Mouse (Mus musculus): ENCODE results near the gene Morn1.

Gene Morn1

DNA sequence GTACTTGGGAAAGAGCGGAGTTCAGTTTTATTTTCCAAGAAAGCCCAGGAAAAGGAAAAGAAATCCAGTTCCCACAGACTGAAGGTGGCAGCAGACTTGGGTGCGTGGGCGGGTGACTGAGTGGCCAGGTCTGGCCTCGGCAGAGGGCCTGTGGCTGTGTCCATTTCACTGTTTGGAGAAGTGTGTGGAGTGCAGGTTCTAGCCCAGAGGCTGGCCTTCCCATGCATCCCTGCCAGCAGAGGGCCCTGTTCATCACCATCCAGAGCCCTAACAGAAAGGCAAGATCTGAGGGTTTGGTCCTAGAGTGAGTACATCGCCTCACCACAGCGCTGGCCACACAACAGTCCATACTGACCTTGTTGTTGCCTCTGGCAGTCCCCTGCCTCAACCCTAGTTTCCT lies 17.2 kb upstream of the Morn1 start:
- no peak for TF ChIP-seq GATA4 (IDR thresholded peaks at IDR 0.05; ENCODE audit: insufficient replicate concordance, low read length)

DNA sequence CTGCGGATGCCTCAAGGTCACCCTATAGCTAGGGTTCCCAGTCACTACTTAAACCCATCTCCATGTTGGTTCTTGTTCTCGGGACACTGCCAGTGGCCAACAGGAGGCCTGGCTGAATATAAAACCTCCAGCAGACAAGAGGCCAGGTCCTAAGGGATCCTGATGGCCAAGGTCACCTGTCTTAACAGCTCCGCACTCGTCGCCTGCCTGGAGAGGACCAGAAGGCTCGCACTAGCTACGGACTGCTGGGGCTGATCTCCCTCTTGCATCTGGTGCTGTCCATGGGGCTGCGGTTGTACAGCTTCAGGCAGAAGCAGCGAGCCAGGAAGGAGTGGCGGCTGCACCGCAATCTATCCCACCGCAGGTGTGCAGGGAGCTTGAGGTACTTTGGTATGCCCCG lies 16.2 kb upstream of the Morn1 start:
- TF ChIP-seq GATA4 (IDR thresholded peaks at IDR 0.05; ENCODE audit: insufficient replicate concordance, low read length) = no peak

DNA sequence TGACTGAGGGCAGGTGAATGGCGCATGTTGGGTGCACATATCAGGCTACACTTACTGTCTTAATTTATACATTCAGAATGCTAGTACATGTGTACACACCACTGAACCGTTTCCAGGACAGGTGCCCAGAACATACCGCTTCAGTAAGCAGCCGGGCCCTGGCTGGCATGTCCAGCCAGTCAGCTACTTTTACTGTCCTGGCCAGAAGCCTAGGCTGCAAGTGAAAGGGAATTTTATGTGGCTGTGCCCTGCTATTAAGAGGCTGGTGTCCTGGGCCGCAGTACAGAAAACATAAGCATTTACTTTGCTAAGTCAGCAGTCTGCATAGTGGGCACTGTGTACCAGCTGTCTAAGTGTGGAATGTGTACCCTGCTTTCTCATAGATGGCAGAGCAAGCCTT lies 15.5 kb upstream of the Morn1 start:
- TF ChIP-seq GATA4 (IDR thresholded peaks at IDR 0.05; ENCODE audit: insufficient replicate concordance, low read length) = no peak

DNA sequence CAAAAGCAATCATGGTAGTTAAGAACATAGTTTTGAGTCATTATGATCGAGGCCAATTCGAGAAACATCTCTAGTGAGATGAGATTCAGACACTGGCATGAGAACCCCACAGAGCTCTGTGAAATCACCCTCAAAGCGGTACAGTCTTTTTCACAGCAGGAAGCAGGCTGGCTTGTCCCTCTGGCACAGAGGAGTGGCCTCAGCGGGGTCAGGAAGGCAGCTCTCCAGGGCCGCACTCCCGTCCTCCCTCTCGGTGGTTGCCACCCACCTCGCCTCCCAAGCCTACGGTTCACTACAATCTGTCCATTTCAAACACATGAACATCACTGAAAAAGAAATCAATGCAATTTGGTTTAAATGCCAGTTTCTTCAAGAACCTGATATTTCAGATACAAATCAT lies 12.0 kb upstream of the Morn1 start:
- no peak for TF ChIP-seq GATA4 (IDR thresholded peaks at IDR 0.05; ENCODE audit: insufficient replicate concordance, low read length)

DNA sequence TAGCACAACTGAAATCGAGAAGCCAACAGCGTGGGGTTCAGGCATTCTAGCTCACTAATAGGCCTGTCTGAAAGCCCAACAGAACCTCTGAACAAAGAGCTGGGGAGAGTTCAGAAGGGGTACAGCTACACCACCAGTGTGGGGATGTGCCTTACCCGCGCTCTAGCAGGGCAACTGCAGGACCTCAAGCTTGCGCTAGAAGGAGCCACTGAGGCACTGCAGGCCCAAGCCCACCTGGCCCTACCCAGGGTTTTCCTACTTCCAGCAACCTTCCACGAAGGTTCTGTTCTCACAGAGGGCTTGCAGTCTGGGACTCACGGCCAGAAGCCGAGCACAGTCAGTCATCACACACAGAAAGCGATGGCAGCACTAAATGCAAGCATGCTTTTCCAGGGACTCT lies 11.2 kb upstream of the Morn1 start:
- no peak for TF ChIP-seq GATA4 (IDR thresholded peaks at IDR 0.05; ENCODE audit: insufficient replicate concordance, low read length)

DNA sequence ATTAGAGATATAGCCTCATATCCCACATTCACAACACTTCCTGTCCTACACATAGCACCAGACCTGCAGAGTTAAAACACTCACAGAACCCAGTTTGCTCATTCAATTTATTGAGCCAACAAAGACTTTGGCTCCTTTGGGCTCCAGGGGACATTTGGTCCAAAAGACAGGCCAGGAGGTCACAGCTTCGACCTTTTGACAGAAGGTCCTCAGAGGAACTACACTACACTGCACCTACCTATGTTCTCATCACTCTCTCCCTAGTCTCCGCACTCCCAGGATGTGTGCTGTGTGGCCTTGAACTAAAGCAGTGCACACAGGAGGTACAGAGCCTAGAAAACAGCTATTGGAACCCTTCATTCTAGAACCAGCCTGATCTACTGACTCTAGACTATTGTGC lies 10.6 kb upstream of the Morn1 start:
- no peak for TF ChIP-seq GATA4 (IDR thresholded peaks at IDR 0.05; ENCODE audit: insufficient replicate concordance, low read length)

DNA sequence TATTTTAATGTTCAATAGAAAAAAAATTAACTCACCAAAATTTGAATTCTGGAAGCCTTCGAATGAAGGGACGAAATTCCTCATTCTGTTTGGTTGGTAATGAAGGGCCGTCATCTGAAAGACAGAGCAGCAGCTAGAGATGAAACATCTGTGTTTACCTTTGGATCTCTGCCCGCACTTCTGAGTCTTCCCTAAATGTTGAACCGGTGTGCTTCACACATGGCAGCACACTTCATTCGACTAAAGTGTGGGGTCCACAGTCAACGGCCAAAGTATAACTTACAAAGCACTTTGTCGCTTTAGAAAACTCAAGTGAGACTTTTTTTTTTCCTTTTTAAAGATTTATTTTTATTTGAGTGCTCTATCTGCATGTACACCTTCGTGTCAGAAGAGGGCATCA lies 9.7 kb upstream of the Morn1 start:
- TF ChIP-seq GATA4 (IDR thresholded peaks at IDR 0.05; ENCODE audit: insufficient replicate concordance, low read length) = no peak

DNA sequence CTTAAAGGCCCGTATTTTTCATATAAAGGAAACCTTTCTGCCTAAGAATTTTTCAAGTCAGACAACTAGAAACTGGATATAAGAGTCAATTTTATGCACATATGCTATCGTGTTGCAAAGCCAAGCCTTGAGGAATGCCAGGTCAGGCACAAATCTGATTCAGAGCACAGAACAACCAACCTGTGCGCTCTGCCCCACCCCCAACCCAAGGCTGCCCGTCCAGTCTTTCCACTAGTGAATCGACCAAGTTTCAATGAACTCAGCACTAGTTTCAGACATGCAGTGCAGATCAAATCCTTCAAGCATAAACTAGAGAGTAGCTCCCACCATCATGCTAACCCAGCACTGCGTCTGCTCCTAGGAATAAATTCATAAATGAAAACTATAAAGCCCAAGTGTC lies 6.7 kb upstream of the Morn1 start:
- TF ChIP-seq GATA4 (IDR thresholded peaks at IDR 0.05; ENCODE audit: insufficient replicate concordance, low read length) = no peak

DNA sequence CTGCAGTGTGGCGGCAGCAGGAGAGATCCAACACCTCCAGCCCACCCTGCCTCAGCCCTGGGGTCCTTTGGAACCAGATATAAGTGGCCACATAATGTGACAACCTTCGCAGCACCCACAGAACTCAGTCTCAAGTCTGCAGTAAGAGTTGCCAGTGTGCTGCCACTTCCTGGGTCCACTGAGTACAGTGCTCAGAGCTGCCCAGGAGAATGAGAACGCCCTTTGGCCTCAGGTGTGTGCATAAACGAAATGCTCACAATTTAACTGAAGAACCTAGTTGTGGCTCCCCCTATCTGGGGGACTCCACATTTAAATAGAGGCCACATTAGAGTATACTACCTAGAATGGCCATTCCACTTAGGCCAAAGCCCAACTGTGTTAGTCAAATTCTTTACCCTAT lies 2.8 kb upstream of the Morn1 start:
- TF ChIP-seq GATA4 (IDR thresholded peaks at IDR 0.05; ENCODE audit: insufficient replicate concordance, low read length) = no peak

DNA sequence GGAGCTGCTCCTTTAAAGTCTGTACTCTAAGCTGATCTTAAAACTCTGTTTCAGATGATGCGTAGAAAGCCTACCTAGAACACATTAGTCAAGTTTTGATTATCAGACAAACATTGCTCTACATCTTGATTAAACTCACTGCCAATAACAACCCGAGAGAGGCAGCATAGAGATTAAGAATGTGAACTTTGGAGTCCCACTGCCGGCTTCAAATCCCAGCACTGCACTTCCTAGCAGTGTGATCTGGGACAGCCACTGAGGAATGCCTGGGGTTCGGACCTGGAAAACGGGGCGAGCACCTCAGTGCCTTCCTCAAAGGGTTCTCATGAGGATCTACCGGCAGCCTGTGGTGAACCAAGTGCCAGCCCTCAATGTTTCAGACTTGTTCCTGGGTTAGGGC lies 2.0 kb upstream of the Morn1 start:
- TF ChIP-seq GATA4 (IDR thresholded peaks at IDR 0.05; ENCODE audit: insufficient replicate concordance, low read length) = no peak

DNA sequence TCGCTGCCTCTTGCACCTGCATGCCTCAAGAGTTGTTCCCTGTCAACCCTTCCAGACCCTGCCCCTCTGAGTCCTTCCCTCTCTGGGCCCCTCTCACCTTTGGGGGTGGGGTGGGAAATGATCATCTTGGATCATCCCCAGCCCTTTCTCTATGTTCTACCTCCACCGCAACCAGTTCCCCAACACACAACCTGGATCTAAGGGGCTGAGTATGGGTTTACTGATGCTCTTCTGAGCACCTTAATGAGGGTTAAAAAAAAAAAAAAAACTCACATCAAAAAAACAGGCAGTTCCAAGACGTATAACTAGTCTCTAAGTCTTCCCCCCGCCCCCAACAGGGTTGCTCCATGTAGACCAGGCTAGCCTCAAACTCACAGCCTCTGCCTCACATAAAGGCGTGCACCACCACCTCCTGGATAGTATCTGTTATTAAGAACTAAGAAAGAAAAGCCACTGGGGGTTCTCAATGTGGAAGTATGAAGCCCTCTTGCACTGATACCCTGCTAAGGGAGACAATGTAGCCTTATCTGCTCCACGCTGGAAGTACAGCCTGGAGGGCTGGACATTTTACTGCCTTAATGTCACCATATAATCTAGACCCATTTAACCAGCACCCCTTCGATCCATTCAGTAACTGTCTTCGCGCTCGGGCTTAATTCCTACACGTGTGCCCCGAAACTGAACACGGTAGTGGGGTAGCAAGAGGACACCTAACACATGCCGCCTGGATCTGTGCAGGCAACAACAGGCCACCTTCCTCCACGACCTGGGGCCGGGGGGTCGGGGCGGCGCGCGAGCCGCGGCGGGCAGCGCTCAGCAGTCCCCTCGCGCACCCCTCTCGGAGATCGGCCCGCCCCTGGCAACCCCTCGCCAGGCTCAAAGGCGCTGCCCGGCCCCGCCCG lies 920 bp upstream of the Morn1 start:
- TF ChIP-seq GATA4 (IDR thresholded peaks at IDR 0.05; ENCODE audit: insufficient replicate concordance, low read length) = no peak

DNA sequence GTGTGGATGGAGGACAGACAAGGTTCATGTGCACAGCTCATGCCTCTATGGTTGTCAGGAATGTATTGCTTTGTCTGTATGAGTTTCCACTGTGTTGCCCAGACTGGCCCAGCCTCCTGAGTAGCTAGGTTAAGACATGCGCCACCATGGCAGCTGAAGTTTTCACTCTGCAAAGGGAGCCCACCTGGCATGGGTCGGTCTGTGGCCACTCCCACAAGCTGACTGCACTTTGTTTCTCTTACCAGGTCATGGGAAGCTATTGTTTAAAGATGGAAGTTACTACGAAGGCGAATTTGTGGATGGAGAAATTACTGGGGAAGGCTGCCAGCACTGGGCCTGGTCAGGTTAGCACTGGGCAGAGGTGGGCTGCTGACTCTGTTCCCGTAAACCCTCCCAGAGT lies 2.9 kb downstream of the Morn1 start:
- TF ChIP-seq GATA4 (IDR thresholded peaks at IDR 0.05; ENCODE audit: insufficient replicate concordance, low read length) = no peak

DNA sequence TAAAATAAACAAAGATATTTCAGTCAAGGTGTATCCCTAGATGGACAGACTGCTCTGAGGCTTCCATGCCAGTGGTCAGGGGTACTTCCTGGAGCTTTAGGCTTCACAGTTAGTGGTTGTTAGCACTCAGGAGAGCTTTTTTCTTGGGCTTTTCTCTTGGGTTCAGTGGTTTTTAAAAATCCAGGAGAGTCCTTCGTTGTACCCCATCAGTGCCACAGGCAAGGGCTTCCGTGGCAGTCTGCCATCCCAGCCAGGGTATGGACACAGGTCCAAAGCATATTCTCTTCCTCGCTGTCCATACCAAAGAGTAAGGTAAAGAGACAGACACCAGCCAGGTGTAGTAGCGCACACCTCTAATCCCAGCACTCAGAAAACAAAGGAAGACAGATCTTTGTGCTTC lies 3.8 kb downstream of the Morn1 start:
- no peak for TF ChIP-seq GATA4 (IDR thresholded peaks at IDR 0.05; ENCODE audit: insufficient replicate concordance, low read length)

DNA sequence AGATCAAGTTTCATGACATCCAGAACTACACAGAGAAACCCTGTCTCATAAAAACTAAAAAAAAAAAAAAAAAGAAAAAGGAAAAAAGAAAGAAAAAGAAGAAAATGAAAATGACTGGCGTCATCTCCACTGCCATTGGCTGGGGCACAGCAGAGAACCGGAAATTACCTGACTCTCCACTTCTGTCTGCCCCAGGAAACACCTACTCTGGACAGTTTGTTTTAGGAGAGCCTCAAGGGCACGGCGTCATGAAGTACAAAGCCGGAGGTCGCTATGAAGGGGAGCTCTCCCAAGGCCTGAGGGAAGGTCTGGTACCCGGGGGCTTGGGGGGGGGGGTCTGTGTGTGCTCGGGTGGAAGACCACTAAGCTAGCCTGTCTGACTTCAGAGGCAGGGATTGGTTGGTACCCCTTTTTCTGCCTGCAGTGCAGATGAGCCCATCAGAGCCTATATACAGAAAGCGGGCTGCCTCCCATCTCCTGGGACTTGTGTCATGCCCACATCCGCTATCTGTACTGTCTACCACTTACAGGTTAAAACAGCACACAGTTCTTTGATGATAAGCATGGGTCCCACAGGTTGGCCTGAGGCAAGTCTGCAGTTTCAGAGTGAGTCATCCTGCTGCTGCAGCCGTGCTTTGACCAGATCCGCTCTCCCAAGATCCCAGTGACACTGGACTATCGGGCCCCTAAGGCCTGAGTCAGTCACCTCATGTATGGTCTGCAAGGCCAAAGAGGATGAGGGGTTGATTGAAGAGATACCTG lies 4.5 kb downstream of the Morn1 start:
- TF ChIP-seq GATA4 (IDR thresholded peaks at IDR 0.05; ENCODE audit: insufficient replicate concordance, low read length) = no peak

DNA sequence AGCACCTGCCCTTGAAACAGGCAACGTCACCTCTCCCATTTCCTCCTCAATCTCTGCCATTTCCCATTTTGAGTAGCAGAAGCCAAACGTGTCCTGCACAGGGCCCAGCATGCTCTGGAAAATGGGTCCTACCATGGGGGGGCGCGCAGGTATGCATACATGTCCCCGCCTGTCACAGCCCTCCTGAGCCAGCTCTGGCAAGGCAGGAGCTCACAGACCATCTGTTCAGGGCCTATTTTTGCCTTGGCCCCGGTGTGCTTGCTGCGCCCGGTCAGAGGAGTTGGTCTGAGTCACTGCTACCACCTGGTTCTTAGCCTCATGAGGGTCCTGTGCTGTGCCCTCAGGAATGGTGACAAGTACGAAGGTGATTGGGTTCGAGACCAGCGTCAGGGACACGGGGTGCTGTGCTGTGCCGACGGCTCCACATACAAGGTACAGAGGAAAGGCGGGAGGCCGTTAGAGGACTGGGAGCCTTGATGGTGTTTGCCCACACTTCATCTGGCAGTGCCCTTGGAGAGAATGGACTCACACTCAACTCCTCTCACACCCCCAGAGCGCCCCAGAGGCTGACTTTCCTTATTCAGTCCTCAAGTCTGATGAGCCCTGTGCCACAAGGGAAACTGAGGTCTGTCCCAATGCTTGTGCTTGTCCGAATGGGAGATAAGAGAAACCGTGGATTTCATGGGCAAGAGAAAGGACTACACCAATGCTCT lies 6.5 kb downstream of the Morn1 start:
- no peak for TF ChIP-seq GATA4 (IDR thresholded peaks at IDR 0.05; ENCODE audit: insufficient replicate concordance, low read length)

All from liver, adult (tissue).